Mouse (Mus musculus) CH12.LX (cell line): ENCODE data around the gene Kif19a. TPM values are rescaled to one million over a fixed set of nuclear protein-coding genes. Genes with fewer than 3 reads are reported as not detected.

Source experiments
- DNase-seq: peaks from one replicate; pipeline ENCODE4 v3.0.0-alpha.2; 2013; ENCODE audit errors: extremely low read depth
- H3K27ac ChIP-seq: 2 replicates; pipeline ENCODE4 v1.5.1; 2012; ENCODE audit warnings: low read depth, mild to moderate bottlenecking, control low read depth, moderate library complexity; ENCODE audit not compliant: insufficient read depth
- H3K27me3 ChIP-seq: replicated peaks from 2 replicates; pipeline ENCODE3; 2012; ENCODE audit warnings: inconsistent platforms
- H3K36me3 ChIP-seq, 2 experiments: replicated peaks in 1 of 2; 2 replicates each; pipeline versions ENCODE3 to v1.6.1; 2012; ENCODE audit warnings: inconsistent platforms in 1 of 2, low read length in 1 of 2, mild to moderate bottlenecking in 1 of 2, mixed read lengths in 1 of 2, moderate library complexity in 1 of 2; ENCODE audit not compliant: control insufficient read depth in 1 of 2, insufficient read depth in 1 of 2
- H3K4me1 ChIP-seq, 2 experiments: 2 replicates each; pipeline ENCODE4 v1.6.1; 2012; ENCODE audit warnings: inconsistent platforms in 1 of 2, moderate library complexity in 1 of 2; ENCODE audit not compliant: insufficient read depth in 2 of 2, control insufficient read depth in 1 of 2
- H3K4me2 ChIP-seq: 2 replicates; pipeline ENCODE4 v1.6.1; 2012; ENCODE audit warnings: low read depth, mild to moderate bottlenecking, control low read depth; ENCODE audit not compliant: poor library complexity, insufficient read depth, severe bottlenecking
- H3K4me3 ChIP-seq, 3 experiments: fragments of 150-350 bp in 1 of 3; sonication (generic) in 1 of 3; replicated peaks in 1 of 3; 2 replicates each; pipeline versions ENCODE3 to v1.5.1; 2011 to 2012; ENCODE audit warnings: low read depth in 2 of 3, low read length in 2 of 3, mild to moderate bottlenecking in 2 of 3, moderate library complexity in 2 of 3, control low read depth in 1 of 3, improper control_type of control experiment in 1 of 3, inconsistent platforms in 1 of 3, mixed read lengths in 1 of 3; ENCODE audit not compliant: poor library complexity in 1 of 3
- H3K79me2 ChIP-seq: replicated peaks from 2 replicates; pipeline ENCODE4 v1.6.1; 2012; ENCODE audit warnings: mild to moderate bottlenecking, moderate library complexity; ENCODE audit not compliant: control insufficient read depth, poor library complexity, insufficient read depth, severe bottlenecking; ENCODE audit errors: extremely low read depth
- H3K9ac ChIP-seq: 2 replicates; pipeline ENCODE4 v1.6.1; 2012; ENCODE audit warnings: low read depth, mild to moderate bottlenecking, control low read depth, moderate library complexity; ENCODE audit not compliant: insufficient read depth
- H3K9me3 ChIP-seq: replicated peaks from 2 replicates; pipeline ENCODE3; 2012; ENCODE audit warnings: low read length, inconsistent platforms, mixed read lengths
- BHLHE40 ChIP-seq: IDR thresholded peaks from 2 replicates; pipeline ENCODE4 v1.6.1; 2011; ENCODE audit warnings: mild to moderate bottlenecking, low read depth, low read length, improper control_type of control experiment
- CHD2 ChIP-seq: IDR thresholded peaks from 2 replicates; pipeline ENCODE4 v1.6.1; 2011; ENCODE audit warnings: low read length, improper control_type of control experiment
- CTCF ChIP-seq, 2 experiments: IDR thresholded peaks in 1 of 2; conservative IDR thresholded peaks in 1 of 2; 2 replicates each; pipeline ENCODE4 v1.5.1; 2011 to 2012; ENCODE audit warnings: low read depth in 2 of 2, low read length in 2 of 2, improper control_type of control experiment in 1 of 2, inconsistent platforms in 1 of 2, mild to moderate bottlenecking in 1 of 2, moderate library complexity in 1 of 2
- E2F4 ChIP-seq: IDR thresholded peaks from 2 replicates; pipeline ENCODE4 v1.6.1; 2011; ENCODE audit warnings: low read depth, low read length, improper control_type of control experiment; ENCODE audit not compliant: insufficient replicate concordance
- EP300 ChIP-seq: IDR thresholded peaks from 2 replicates; pipeline ENCODE4 v1.6.1; 2011; ENCODE audit warnings: low read length, improper control_type of control experiment
- GABPA ChIP-seq: IDR thresholded peaks from 2 replicates; pipeline ENCODE4 v1.6.1; 2012; ENCODE audit warnings: low read depth, low read length, improper control_type of control experiment, inconsistent platforms; ENCODE audit not compliant: insufficient replicate concordance
- IRF4 ChIP-seq: IDR thresholded peaks from 2 replicates; pipeline ENCODE4 v1.6.1; 2014; ENCODE audit warnings: low read depth, mild to moderate bottlenecking, inconsistent platforms, low read length, improper control_type of control experiment
- JUN ChIP-seq: IDR thresholded peaks from 2 replicates; pipeline ENCODE4 v1.6.1; 2011; ENCODE audit warnings: low read depth, mild to moderate bottlenecking, low read length, improper control_type of control experiment, moderate library complexity; ENCODE audit not compliant: insufficient read depth
- JUND ChIP-seq: conservative IDR thresholded peaks from 2 replicates; pipeline ENCODE4 v1.6.1; 2011; ENCODE audit warnings: low read depth, low read length, improper control_type of control experiment
- KAT2A ChIP-seq: IDR thresholded peaks from 2 replicates; pipeline ENCODE4 v1.6.1; 2012; ENCODE audit warnings: low read length, improper control_type of control experiment, inconsistent platforms; ENCODE audit not compliant: insufficient replicate concordance
- MAFK ChIP-seq: IDR thresholded peaks from 2 replicates; pipeline ENCODE4 v1.6.1; 2011; ENCODE audit warnings: low read length, improper control_type of control experiment; ENCODE audit not compliant: insufficient replicate concordance
- MAX ChIP-seq: IDR thresholded peaks from 2 replicates; pipeline ENCODE4 v1.6.1; 2011; ENCODE audit warnings: low read length, improper control_type of control experiment
- MAZ ChIP-seq: IDR thresholded peaks from 2 replicates; pipeline ENCODE4 v1.6.1; 2012; ENCODE audit warnings: low read depth, mild to moderate bottlenecking, inconsistent platforms, low read length, improper control_type of control experiment, moderate library complexity
- MEF2A ChIP-seq: IDR thresholded peaks from 2 replicates; pipeline ENCODE4 v1.6.1; 2014; ENCODE audit warnings: low read depth, mild to moderate bottlenecking, inconsistent platforms, low read length, improper control_type of control experiment, borderline replicate concordance
- MXI1 ChIP-seq: IDR thresholded peaks from 2 replicates; pipeline ENCODE4 v1.6.1; 2011; ENCODE audit warnings: mild to moderate bottlenecking, low read depth, low read length, improper control_type of control experiment
- MYC ChIP-seq: IDR thresholded peaks from 2 replicates; pipeline ENCODE4 v1.6.1; 2011; ENCODE audit warnings: low read depth, mild to moderate bottlenecking, improper control_type of control experiment, low read length
- NELFE ChIP-seq: IDR thresholded peaks from 2 replicates; pipeline ENCODE4 v1.6.1; 2011; ENCODE audit warnings: low read depth, low read length, improper control_type of control experiment
- NRF1 ChIP-seq: IDR thresholded peaks from 2 replicates; pipeline ENCODE4 v1.6.1; 2014; ENCODE audit warnings: low read depth, mild to moderate bottlenecking, inconsistent platforms, low read length, improper control_type of control experiment, moderate library complexity
- PAX5 ChIP-seq: IDR thresholded peaks from 2 replicates; pipeline ENCODE4 v1.6.1; 2012; ENCODE audit warnings: low read length, inconsistent platforms, mixed read lengths
- POLR2A ChIP-seq: IDR thresholded peaks from 2 replicates; pipeline ENCODE4 v1.6.1; 2011; ENCODE audit warnings: low read depth, mild to moderate bottlenecking, improper control_type of control experiment, low read length
- POLR2AphosphoS2 ChIP-seq: IDR thresholded peaks from 2 replicates; pipeline ENCODE4 v1.6.1; 2011; ENCODE audit warnings: low read depth, low read length, improper control_type of control experiment
- RAD21 ChIP-seq: IDR thresholded peaks from 2 replicates; pipeline ENCODE4 v1.6.1; 2011; ENCODE audit warnings: low read depth, mild to moderate bottlenecking, low read length, improper control_type of control experiment, moderate library complexity
- RCOR1 ChIP-seq: conservative IDR thresholded peaks from 2 replicates; pipeline ENCODE4 v1.6.1; 2012; ENCODE audit warnings: low read depth, mild to moderate bottlenecking, inconsistent platforms, low read length, improper control_type of control experiment
- SIN3A ChIP-seq: IDR thresholded peaks from 2 replicates; pipeline ENCODE4 v1.6.1; 2012; ENCODE audit warnings: low read length, improper control_type of control experiment, inconsistent platforms
- SMC3 ChIP-seq: IDR thresholded peaks from 2 replicates; pipeline ENCODE4 v1.6.1; 2011; ENCODE audit warnings: low read depth, low read length, improper control_type of control experiment
- TBP ChIP-seq: conservative IDR thresholded peaks from 2 replicates; pipeline ENCODE4 v1.6.1; 2011; ENCODE audit warnings: low read depth, low read length, improper control_type of control experiment
- TCF12 ChIP-seq: IDR thresholded peaks from 2 replicates; pipeline ENCODE4 v1.6.1; 2014; ENCODE audit warnings: low read depth, mild to moderate bottlenecking, inconsistent platforms, low read length, improper control_type of control experiment
- UBTF ChIP-seq: IDR thresholded peaks from 2 replicates; pipeline ENCODE4 v1.6.1; 2012; ENCODE audit warnings: low read depth, mild to moderate bottlenecking, inconsistent platforms, low read length, improper control_type of control experiment, moderate library complexity
- USF1 ChIP-seq: IDR thresholded peaks from 2 replicates; pipeline ENCODE4 v1.6.1; 2014; ENCODE audit warnings: low read depth, mild to moderate bottlenecking, inconsistent platforms, low read length, improper control_type of control experiment
- USF2 ChIP-seq: conservative IDR thresholded peaks from 2 replicates; pipeline ENCODE4 v1.6.1; 2011; ENCODE audit warnings: low read depth, low read length, improper control_type of control experiment
- ZC3H11A ChIP-seq: IDR thresholded peaks from 2 replicates; pipeline ENCODE4 v1.6.1; 2012; ENCODE audit warnings: low read depth, mild to moderate bottlenecking, inconsistent platforms, low read length, improper control_type of control experiment
- ZKSCAN1 ChIP-seq: IDR thresholded peaks from 2 replicates; pipeline ENCODE4 v1.6.1; 2012; ENCODE audit warnings: low read depth, inconsistent platforms, low read length, improper control_type of control experiment, borderline replicate concordance
- ZMIZ1 ChIP-seq: IDR thresholded peaks from 2 replicates; pipeline ENCODE4 v1.6.1; 2012; ENCODE audit warnings: low read depth, mild to moderate bottlenecking, inconsistent platforms, low read length, improper control_type of control experiment
- ZNF384 ChIP-seq: IDR thresholded peaks from 2 replicates; pipeline ENCODE4 v1.6.1; 2012; ENCODE audit warnings: low read depth, low read length, improper control_type of control experiment, inconsistent platforms
- dilution Hi-C: fragments of 300-500 bp; cut with MboI; formaldehyde crosslinking; loops from 2 replicates; pipeline ENCODE4 v1.14.3; 2020; ENCODE audit warnings: low sequenced_read_pairs; ENCODE audit not compliant: extremely low pct_unique_long_range_greater_than_20kb, extremely low pct_ligation_motif_present
- in situ Hi-C: fragments of 300-500 bp; cut with MboI; formaldehyde crosslinking; loops from 3 replicates; pipeline ENCODE4 v1.14.3; 2019; ENCODE audit warnings: low sequenced_read_pairs, low pct_ligation_motif_present, low pct_unique_long_range_greater_than_20kb, mixed read lengths
- polyA plus RNA-seq: library from polyadenylated mRNA; unstranded; fragments of >175 nt; gene quantifications from 2 replicates; pipeline ENCODE4 v1.2.1, GENCODE M21; 2012; ENCODE audit warnings: low read depth; ENCODE audit not compliant: insufficient read length
- total RNA-seq, 2 experiments: library from RNA; depleted of rRNA; stranded (reverse); fragments of 300-350 nt in 1 of 2; fragments of >200 nt in 1 of 2; gene quantifications; 2 replicates each; pipeline ENCODE4 v1.2.3; 2012 to 2014

Kif19a gene
- total and polyA plus RNA-seq, 3 experiments: 1.4 to 8.2 (median 1.9) TPM

DNA sequence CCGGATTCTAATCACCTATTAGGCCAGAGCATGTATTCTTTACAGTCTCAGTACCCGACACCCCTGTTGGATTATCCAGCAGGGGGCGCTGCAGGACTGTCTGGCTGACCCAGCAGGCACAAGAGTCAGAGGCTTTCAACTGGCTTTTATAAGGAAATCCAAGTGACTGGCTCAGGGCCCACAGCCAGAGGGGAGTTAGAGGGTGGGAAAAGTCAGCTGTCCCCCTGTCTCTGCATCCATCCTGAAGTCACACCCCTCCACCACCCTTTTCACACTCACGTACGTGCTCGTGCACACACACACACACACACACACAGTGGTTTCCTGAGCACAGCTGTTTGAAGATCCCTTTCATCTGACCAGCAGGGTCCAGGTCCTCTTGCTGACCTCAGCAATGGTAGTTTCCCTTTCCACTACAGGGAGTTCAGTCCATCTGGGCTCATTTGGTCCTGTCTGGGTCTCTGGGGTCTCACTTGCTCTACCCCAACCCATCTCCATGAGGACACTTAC, 47.6 kb downstream of the Kif19a start:
- no peaks in the 10 kb centered on the region for H3K9me3 ChIP-seq
- TF ChIP-seq TCF12 (0 out of 2 replicates have a peak, but pooled peaks have one; percentile 36), ZC3H11A (peak; percentile 90), GABPA (no peak), E2F4 (no peak), USF2 (no peak), USF1 (no peak), MAX (no peak), NELFE (peak; percentile 30; the same call in 1 of the 2 replicates), ZMIZ1 (no peak), MEF2A (no peak), CHD2 (no peak), ZNF384 (0 out of 2 replicates have a peak, but pooled peaks have one; percentile 33), MXI1 (no peak), SIN3A (no peak), SMC3 (peak; percentile 99), JUN (no peak), TBP (no peak), PAX5 (no peak), MAZ (no peak), JUND (0 out of 2 replicates have a peak, but pooled peaks have one; percentile 10), KAT2A (no peak), MAFK (no peak), BHLHE40 (peak; percentile 31; the same call in 1 of the 2 replicates), CTCF (conservative IDR thresholded peaks at IDR 0.05 in 1 of 2, IDR thresholded peaks at IDR 0.05 in 1 of 2; ENCODE audit: low read depth in 2 of 2, low read length in 2 of 2) (peak; percentile 92 to 98), NRF1 (no peak), POLR2AphosphoS2 (no peak), RCOR1 (no peak), IRF4 (peak; percentile 38; the same call in 1 of the 2 replicates), EP300 (no peak), ZKSCAN1 (no peak), RAD21 (peak; percentile 98), MYC (no peak), UBTF (no peak), POLR2A (no peak)
- H3K36me3 ChIP-seq: peaks cover 0 to 2% of the 10 kb centered on the region in 2 experiments
- no peak overlapping the region for H3K27ac ChIP-seq
- H3K79me2 ChIP-seq: no peaks in the 10 kb centered on the region
- peaks cover 15 to 22% of the 10 kb centered on the region in 2 experiments for H3K4me1 ChIP-seq
- peaks cover 5% of the 10 kb centered on the region for H3K27me3 ChIP-seq
- dilution Hi-C loops: no loop called here
- no peak overlapping the region for H3K9ac ChIP-seq
- peak; percentile 88 for DNase-seq
- H3K4me3 ChIP-seq: no peak overlapping the region
- H3K4me2 ChIP-seq: no peak overlapping the region
- in situ Hi-C loops: no loop called here
